Mouse (Mus musculus) spleen, adult 2 months (tissue): ENCODE measurements around the gene Cox20. TPM values are rescaled to one million over a fixed set of nuclear protein-coding genes. Genes with fewer than 3 reads are reported as not detected.
A peak's percentile ranks its signal among the peaks of the same experiment; 100 is the strongest.
"Not testable (repeated sequence)": the region's sequence is repeated elsewhere in the genome, so short reads cannot be mapped to it uniquely, and the experiment has no call there.

ENCODE experiments used
- DNase-seq, 2 experiments: peaks; one replicate each; pipeline versions ENCODE4 v3.0.0 to v3.0.0-alpha.2; 2012 to 2021; ENCODE audit warnings: low spot score in 2 of 2, low read depth in 1 of 2
- H3K27ac ChIP-seq: fragments of 200-500 bp; 2 replicates; pipeline ENCODE4 v1.5.1; 2012; ENCODE audit warnings: low read length, inconsistent platforms; ENCODE audit not compliant: insufficient read depth
- H3K27me3 ChIP-seq: fragments of 200-500 bp; 2 replicates; pipeline ENCODE4 v1.6.1; 2012; ENCODE audit warnings: mild to moderate bottlenecking, moderate library complexity, low read length, inconsistent platforms; ENCODE audit not compliant: control insufficient read depth, insufficient read depth
- H3K36me3 ChIP-seq: fragments of 200-500 bp; 2 replicates; pipeline ENCODE4 v1.6.1; 2012; ENCODE audit warnings: mild to moderate bottlenecking, low read length, inconsistent platforms; ENCODE audit not compliant: control insufficient read depth, insufficient read depth
- H3K4me1 ChIP-seq: fragments of 200-500 bp; 2 replicates; pipeline ENCODE4 v1.6.1; 2011; ENCODE audit warnings: inconsistent platforms; ENCODE audit not compliant: control insufficient read depth, insufficient read depth, insufficient read length
- H3K4me3 ChIP-seq: fragments of 200-500 bp; 2 replicates; pipeline ENCODE4 v1.5.1; 2011; ENCODE audit warnings: mild to moderate bottlenecking, inconsistent platforms; ENCODE audit not compliant: insufficient read depth, insufficient read length; ENCODE audit errors: extremely low read depth
- CTCF ChIP-seq: fragments of 200-500 bp; IDR thresholded peaks from 2 replicates; pipeline ENCODE4 v1.5.1; 2011; ENCODE audit warnings: mild to moderate bottlenecking, inconsistent platforms; ENCODE audit not compliant: insufficient read depth, insufficient read length, insufficient replicate concordance; ENCODE audit errors: extremely low read depth
- POLR2A ChIP-seq: fragments of 200-500 bp; IDR thresholded peaks from 2 replicates; pipeline ENCODE4 v1.6.1; 2011; ENCODE audit warnings: low read depth, low read length, inconsistent platforms
- WGBS: fragments of 180-500 bp; shearing (Covaris S2); methylation state at CpG from one replicate; pipeline ENCODE4 v1.1.7; 2018; 5-methylcytosine and 5-hydroxymethylcytosine counted together
- polyA plus RNA-seq: library from polyadenylated mRNA; depleted of rRNA; stranded (reverse); fragments of >200 nt; gene quantifications from 2 replicates; pipeline ENCODE4 v1.2.3, GENCODE M21; 2012

Cox20 gene
- polyA plus RNA-seq, 1 experiment = 4.2 TPM

DNA sequence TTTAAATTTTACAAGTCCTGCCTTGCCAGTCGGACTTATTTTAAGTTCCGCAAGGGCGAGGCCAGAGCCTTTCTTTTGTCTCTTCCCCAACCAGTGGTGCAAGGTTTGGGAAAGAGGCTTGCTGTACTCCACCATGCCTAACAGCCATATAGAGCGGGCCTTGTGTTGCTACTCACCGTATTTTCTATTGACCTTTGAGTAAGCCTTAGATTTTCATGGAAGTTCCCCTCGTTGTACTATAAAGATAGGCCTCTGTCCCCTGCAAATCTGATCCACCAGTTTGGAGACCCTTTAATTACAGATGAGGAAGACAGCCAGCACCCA, 19.4 kb downstream of the Cox20 start:
- 12% methylated on average over 6 of the region's 6 CpGs for WGBS
- H3K27me3 ChIP-seq = no peaks in the 10 kb centered on the region
- H3K36me3 ChIP-seq = peaks cover 12% of the 10 kb centered on the region
- peak overlapping the region; percentile 100 for H3K27ac ChIP-seq
- TF ChIP-seq CTCF (no peak), POLR2A (no peak)
- H3K4me1 ChIP-seq = peaks cover 2% of the 10 kb centered on the region; the same call in 1 of the 2 replicates
- H3K4me3 ChIP-seq = peak overlapping the region; percentile 38
- DNase-seq = no peak

DNA sequence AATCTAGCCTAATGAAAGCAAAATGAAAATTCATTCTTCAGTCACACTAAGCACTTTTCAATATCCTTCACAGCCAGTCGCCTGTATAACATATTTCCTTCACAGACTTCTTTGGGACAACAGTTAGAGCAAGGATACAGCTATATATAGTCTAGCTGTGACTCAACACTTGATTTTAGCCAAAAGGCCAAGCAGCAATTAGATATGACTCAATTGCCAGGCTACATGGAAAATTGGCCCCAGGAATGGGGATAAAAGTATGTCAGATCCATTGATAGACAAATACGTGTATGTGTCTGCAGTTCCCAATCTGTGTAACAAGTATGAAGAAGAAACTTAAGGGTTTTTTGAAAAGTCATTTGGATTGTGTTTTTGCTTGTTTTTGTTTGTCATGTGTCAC, 21.3 kb downstream of the Cox20 start:
- H3K4me1 ChIP-seq = peaks cover under 1% of the 10 kb centered on the region; the same call in 1 of the 2 replicates
- H3K27me3 ChIP-seq = no peaks in the 10 kb centered on the region
- TF ChIP-seq CTCF = no peak
- no peak for TF ChIP-seq POLR2A
- no peak overlapping the region for H3K27ac ChIP-seq
- DNase-seq = no peak
- H3K36me3 ChIP-seq = peaks cover under 1% of the 10 kb centered on the region; the same call in 1 of the 2 replicates
- WGBS = 95% methylated on average over 2 of the region's 2 CpGs
- H3K4me3 ChIP-seq = no peak overlapping the region

DNA sequence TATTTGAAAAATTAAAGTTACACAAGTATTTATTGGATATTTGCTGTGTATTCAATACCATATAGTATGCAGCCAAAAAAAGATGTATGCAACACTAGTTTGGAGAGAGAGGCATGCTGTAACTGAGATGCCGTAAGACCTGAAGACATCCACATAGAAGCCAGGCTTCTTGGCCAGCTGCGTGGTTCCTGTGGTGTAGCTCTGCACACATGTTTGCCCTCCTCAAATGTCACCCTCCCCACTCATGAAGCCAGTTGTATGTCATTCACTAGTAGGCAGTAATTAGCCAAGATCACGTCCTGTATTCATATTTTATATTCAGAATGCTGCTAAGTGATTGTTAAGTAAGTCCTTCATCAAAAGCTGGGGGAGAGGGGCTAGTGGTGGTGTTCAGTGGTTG, 22.5 kb downstream of the Cox20 start:
- 69% methylated on average over 3 of the region's 3 CpGs for WGBS
- TF ChIP-seq CTCF = no peak

DNA sequence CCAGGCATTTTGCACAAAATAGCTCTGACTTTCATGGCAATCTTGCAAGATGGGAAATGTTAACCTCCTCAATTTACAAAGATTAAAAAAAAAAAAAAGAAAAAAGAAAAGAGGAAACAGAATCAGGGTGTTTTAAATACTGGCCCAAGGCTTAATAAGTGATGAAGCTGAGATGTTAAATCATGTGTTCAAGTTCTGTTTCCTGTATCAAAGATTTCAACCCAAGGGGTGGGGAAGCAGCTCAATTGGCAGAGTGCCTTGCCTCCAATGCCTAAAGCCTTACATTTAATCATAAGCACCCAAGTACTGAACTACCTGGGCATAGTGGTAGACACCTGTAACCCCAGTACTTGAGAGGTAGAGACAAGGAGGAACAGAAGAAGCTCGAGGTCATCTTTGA, 23.1 kb downstream of the Cox20 start:
- 50% methylated on average over 1 of the region's 1 CpGs for WGBS
- TF ChIP-seq CTCF (no peak), POLR2A (no peak)
- DNase-seq = no peak
- H3K27ac ChIP-seq = no peak overlapping the region
- H3K36me3 ChIP-seq = no peaks in the 10 kb centered on the region
- H3K4me3 ChIP-seq = no peak overlapping the region
- H3K27me3 ChIP-seq = no peaks in the 10 kb centered on the region
- H3K4me1 ChIP-seq = no peaks in the 10 kb centered on the region

More for the DNA sequence above, 22.5 kb downstream of the Cox20 start:
- Histone ChIP-seq H3K4me3 (no peak overlapping the region), H3K27me3 (no peaks in the 10 kb centered on the region), H3K4me1 (no peaks in the 10 kb centered on the region), H3K27ac (no peak overlapping the region), H3K36me3 (no peaks in the 10 kb centered on the region)
- DNase-seq = no peak

DNA sequence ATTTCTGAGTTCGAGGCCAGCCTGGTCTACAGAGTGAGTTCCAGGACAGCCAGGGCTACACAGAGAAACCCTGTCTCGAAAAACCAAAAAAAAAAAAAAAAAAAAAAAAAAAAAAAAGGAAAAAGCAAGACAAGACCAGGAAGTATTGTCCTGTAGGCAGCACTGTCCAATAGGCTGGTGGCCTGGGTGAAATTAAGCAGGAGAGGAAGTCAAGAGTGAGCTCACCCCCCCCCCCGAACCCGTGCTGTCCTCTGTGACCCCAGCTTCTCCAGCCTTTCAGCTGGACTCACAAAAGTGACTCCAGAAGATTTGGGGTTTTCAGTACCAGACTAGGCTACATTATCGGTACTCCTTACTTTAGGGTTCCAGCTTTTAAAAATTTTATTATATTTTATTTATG, 23.7 kb downstream of the Cox20 start:
- Histone ChIP-seq H3K27ac (no peak overlapping the region), H3K4me1 (no peaks in the 10 kb centered on the region), H3K27me3 (no peaks in the 10 kb centered on the region), H3K4me3 (no peak overlapping the region), H3K36me3 (no peaks in the 10 kb centered on the region)
- TF ChIP-seq CTCF (no peak), POLR2A (no peak)
- 67% methylated on average over 5 of the region's 5 CpGs for WGBS
- no peak for DNase-seq

DNA sequence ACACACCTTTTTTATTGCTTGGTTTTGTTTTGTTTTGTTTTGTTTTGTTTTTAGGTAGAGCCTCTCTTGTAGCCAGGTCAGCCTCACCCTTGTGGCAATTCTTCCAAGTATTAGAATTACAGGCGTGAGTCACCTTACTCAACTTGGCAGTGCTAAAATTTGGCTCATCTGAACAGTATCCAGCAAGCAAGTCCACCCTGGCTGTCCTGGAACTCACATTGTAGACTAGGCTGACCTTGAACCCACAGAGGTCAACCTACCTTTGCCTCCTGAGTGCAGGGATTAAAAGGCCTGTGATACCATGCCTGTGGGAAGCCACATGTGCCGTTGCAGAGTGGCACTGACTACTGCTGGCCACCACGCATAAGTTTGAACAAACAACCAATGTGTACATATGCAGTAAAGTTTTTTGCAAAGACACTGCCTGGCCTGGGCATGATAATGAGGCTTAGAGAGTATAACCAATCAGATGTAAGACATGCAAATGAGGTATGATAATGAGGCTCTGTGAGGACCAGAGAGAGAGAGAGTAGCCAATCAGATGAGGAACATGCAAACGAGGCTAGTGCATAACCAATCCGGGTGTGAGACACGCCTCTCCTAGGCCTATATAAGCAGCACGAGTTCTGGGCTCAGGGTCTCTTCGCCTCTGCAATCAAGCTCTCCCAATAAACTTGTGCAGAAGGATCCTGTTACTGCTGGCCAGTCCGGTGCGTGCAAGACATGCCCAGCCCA, 25.3 kb downstream of the Cox20 start:
- DNase-seq, H3K4me3 ChIP-seq, H3K36me3 ChIP-seq, H3K27me3 ChIP-seq, H3K4me1 ChIP-seq, H3K27ac ChIP-seq: not testable (repeated sequence)
- WGBS = 98% methylated on average over 10 of the region's 10 CpGs

DNA sequence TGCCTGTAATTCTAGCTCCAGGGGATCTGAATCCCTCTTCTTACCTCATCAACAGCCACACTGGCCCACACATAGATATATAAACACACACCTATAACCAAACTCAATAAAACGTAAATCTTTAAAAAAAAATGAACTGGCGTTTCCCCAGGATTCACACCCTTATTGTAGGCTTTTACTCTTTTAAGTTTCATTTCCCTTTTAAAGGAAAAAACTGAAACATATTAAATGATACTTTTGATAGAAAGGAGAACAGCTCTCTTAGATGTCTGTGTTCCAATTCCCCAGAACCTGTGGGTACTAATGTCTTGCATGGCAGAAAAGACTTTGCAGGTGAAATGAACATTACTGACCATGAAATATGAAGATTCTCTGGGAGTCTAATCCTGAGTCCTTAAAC, 31.9 kb downstream of the Cox20 start:
- peaks cover 4% of the 10 kb centered on the region; the same call in 1 of the 2 replicates for H3K4me1 ChIP-seq
- WGBS = 66% methylated on average over 2 of the region's 2 CpGs
- TF ChIP-seq CTCF (no peak), POLR2A (no peak)
- no peak for DNase-seq
- H3K36me3 ChIP-seq = no peaks in the 10 kb centered on the region
- H3K4me3 ChIP-seq = no peak overlapping the region
- H3K27ac ChIP-seq = no peak overlapping the region
- H3K27me3 ChIP-seq = no peaks in the 10 kb centered on the region
